Mouse (Mus musculus) heart, adult 2 months (tissue): ENCODE data around the gene Clstn2.

Source experiments
- CTCF ChIP-seq: fragments of 200-600 bp; IDR thresholded peaks from 2 replicates; pipeline ENCODE4 v1.8.1; 2022; ENCODE audit warnings: antibody characterized with exemption, mild to moderate bottlenecking, moderate library complexity
- EP300 ChIP-seq: fragments of 200-500 bp; IDR thresholded peaks from 2 replicates; pipeline ENCODE4 v1.6.1; 2011; ENCODE audit warnings: low read depth, low read length, control low read depth; ENCODE audit not compliant: insufficient read depth

DNA sequence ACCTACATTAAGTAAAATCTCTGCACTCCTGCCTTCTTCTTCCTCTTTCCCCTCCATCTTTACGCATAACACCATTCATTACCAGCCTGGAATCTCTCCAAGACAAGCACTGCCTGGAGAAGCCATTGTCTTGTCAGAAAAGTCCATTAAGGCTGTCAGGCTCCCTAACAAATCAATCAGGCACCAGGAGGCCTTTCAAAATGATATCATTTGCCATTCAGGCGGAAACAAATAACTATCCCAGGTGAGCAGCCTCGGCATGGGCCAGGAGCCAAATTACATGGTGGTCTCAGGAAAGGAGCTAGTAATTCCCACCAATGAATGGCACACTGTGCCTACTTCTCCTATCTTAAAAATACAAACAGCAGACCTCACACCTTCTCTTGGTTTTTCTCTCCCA lies 260.6 kb downstream of the Clstn2 start:
- no peak for TF ChIP-seq EP300
- no peak for TF ChIP-seq CTCF
